Mouse (Mus musculus): ENCODE measurements around the gene Hsd17b1. TPM values are rescaled to one million over a fixed set of nuclear protein-coding genes. Genes with fewer than 3 reads are reported as not detected.
A peak's percentile ranks its signal among the peaks of the same experiment; 100 is the strongest.

Hsd17b1 gene
- polyA plus RNA-seq, 1 experiment from 2014 or later: not detected

DNA sequence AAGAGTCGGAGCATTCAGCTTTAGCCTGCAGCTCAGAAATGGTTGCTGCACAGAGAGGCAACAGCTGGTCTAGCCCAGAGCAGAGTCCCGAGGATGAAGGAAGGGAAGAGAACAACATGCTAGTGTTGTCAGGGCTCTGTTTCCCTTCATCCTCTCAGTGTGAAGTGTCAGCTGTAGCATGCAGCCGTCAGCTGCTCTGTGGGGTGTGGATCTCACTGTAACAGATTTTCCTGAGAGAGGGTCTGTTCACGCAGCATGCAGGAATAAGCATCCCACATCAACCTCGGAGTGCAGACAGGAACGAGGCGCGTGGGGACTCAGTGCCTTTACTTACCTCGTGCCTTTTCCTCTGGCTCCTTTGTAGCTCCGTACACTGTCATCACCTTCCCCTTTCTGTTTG, 40.4 kb upstream of the Hsd17b1 start:
- Histone ChIP-seq H3K9me3 (ENCODE audit: control insufficient read depth, low read length) (no peaks in the 10 kb centered on the region), H3K36me3 (ENCODE audit: control insufficient read depth, insufficient read depth, low read length) (peaks cover 7% of the 10 kb centered on the region; the same call in 1 of the 2 replicates), H3K4me1 (replicated peaks; ENCODE audit: control insufficient read depth, insufficient read depth, low read length) (no peaks in the 10 kb centered on the region), H3K9ac (ENCODE audit: low read depth, low read length) (no peak overlapping the region), H3K4me3 (ENCODE audit: low read depth, low read length) (no peak overlapping the region), H3K27me3 (ENCODE audit: control insufficient read depth, insufficient read depth, low read length) (no peaks in the 10 kb centered on the region), H3K27ac (ENCODE audit: low read depth, low read length) (no peak overlapping the region), H3K4me2 (replicated peaks; ENCODE audit: low read depth, low read length) (no peak overlapping the region)
- no peak for ATAC-seq (ENCODE audit: low FRiP score)
- DNase-seq (ENCODE audit: low spot score): no peak
- 89% methylated on average over 10 of the region's 10 CpGs for WGBS

DNA sequence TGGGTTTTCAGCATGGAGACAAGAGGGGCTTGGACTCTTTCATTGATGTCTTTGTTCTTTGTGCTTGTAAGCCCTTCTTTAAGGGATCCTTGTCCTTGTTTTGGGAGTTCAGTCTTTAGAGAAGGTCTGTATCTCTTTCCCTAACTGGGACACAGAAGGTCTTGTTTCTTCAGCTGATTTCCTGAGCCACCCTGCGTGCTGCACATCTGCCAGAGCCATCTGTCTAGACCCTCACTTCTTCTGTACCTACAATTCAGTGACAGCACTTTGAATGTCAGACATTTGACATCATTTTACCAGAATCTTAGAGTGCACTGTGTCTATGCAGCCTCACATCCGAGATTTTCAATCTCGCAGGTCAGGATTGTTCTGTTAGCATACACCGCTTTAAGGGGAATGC, 32.4 kb upstream of the Hsd17b1 start:
- 86% methylated on average over 4 of the region's 4 CpGs for WGBS
- H3K36me3 ChIP-seq (ENCODE audit: control insufficient read depth, insufficient read depth, low read length): 0 out of 2 replicates have a peak, but pooled peaks cover 3% of the 10 kb centered on the region
- DNase-seq (ENCODE audit: low spot score): no peak

DNA sequence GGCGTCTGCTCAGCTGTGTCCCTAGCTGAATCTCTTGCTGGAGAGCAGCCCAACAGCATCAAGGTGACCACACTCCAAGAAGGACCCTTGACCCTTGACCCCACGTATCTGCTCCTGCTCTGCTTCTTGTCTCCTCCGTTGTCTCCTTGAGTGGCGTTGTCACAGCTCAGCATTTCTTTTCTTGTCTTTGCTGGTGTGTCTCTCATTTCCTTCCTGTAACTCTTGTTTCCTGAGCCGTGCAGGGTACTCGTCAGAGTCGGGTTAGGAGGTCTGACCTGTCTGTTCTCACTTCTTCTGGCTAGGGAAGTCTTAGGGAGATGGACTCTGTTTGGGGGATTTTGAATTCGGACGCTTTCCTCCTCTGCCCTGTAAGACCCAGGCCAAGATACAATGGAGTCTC, 31.8 kb upstream of the Hsd17b1 start:
- Histone ChIP-seq H3K9me3 (ENCODE audit: control insufficient read depth, low read length) (no peaks in the 10 kb centered on the region), H3K27ac (ENCODE audit: low read depth, low read length) (no peak overlapping the region), H3K4me1 (replicated peaks; ENCODE audit: control insufficient read depth, insufficient read depth, low read length) (no peaks in the 10 kb centered on the region), H3K36me3 (ENCODE audit: control insufficient read depth, insufficient read depth, low read length) (0 out of 2 replicates have a peak, but pooled peaks cover 3% of the 10 kb centered on the region), H3K4me2 (replicated peaks; ENCODE audit: low read depth, low read length) (no peak overlapping the region), H3K9ac (ENCODE audit: low read depth, low read length) (no peak overlapping the region), H3K27me3 (ENCODE audit: control insufficient read depth, insufficient read depth, low read length) (no peaks in the 10 kb centered on the region), H3K4me3 (ENCODE audit: low read depth, low read length) (no peak overlapping the region)
- 68% methylated on average over 9 of the region's 9 CpGs for WGBS
- DNase-seq (ENCODE audit: low spot score) (no peak), ATAC-seq (ENCODE audit: low FRiP score) (no peak)

More for the DNA sequence above, 32.4 kb upstream of the Hsd17b1 start:
- ATAC-seq (ENCODE audit: low FRiP score): no peak
- H3K9ac ChIP-seq (ENCODE audit: low read depth, low read length): no peak overlapping the region
- no peaks in the 10 kb centered on the region for H3K9me3 ChIP-seq (ENCODE audit: control insufficient read depth, low read length)
- H3K4me3 ChIP-seq (ENCODE audit: low read depth, low read length): no peak overlapping the region
- H3K27ac ChIP-seq (ENCODE audit: low read depth, low read length): no peak overlapping the region
- no peak overlapping the region for H3K4me2 ChIP-seq (replicated peaks; ENCODE audit: low read depth, low read length)
- H3K4me1 ChIP-seq (replicated peaks; ENCODE audit: control insufficient read depth, insufficient read depth, low read length): no peaks in the 10 kb centered on the region
- no peaks in the 10 kb centered on the region for H3K27me3 ChIP-seq (ENCODE audit: control insufficient read depth, insufficient read depth, low read length)

DNA sequence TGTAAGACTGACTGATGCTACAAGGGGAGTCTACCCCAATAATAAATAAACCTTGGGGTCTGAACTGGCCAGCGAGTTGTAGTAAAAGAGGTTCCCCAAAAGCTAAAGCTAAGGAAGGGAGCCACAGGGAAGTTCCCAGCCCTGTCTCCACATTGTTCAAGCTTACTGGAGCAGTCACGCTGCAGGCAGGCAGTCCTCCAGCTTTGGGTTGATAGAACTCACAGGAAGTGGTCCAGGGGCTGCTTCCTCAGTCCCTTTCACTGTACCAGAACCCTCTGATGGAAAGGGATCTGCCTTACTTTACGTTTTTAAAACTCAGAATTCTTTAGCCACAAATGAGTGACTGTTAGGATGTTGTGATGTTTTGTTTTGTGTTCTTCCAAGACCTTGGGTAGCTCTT, 30.7 kb upstream of the Hsd17b1 start:
- ATAC-seq (ENCODE audit: low FRiP score) (no peak), DNase-seq (ENCODE audit: low spot score) (no peak)
- Histone ChIP-seq H3K4me2 (replicated peaks; ENCODE audit: low read depth, low read length) (no peak overlapping the region), H3K27me3 (ENCODE audit: control insufficient read depth, insufficient read depth, low read length) (no peaks in the 10 kb centered on the region), H3K36me3 (ENCODE audit: control insufficient read depth, insufficient read depth, low read length) (0 out of 2 replicates have a peak, but pooled peaks cover 3% of the 10 kb centered on the region), H3K4me3 (ENCODE audit: low read depth, low read length) (no peak overlapping the region), H3K4me1 (replicated peaks; ENCODE audit: control insufficient read depth, insufficient read depth, low read length) (no peaks in the 10 kb centered on the region), H3K9ac (ENCODE audit: low read depth, low read length) (no peak overlapping the region), H3K9me3 (ENCODE audit: control insufficient read depth, low read length) (no peaks in the 10 kb centered on the region), H3K27ac (ENCODE audit: low read depth, low read length) (no peak overlapping the region)
- WGBS: 82% methylated on average over 3 of the region's 3 CpGs

DNA sequence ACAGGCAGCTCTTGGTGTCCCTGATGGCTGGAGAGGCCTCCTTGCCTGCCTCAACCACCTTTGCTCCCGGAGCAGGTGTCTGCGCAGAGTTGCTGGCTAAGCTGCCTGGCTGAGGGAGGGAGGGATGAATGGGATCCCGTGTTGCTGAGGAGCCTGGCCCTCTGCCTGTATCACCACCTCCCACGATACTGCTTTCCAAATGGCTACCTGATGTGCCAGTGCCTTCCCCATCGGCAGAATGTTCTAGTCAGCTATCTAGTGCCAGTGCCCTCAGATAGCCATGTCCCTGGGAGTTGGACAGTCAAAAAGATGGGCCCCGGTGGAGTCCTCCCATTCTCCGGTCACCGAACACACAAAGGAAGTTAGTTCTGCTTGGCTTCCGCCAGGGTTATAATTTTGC, 27.9 kb upstream of the Hsd17b1 start:
- no peak overlapping the region for H3K4me2 ChIP-seq (replicated peaks; ENCODE audit: low read depth, low read length)
- no peak overlapping the region for H3K27ac ChIP-seq (ENCODE audit: low read depth, low read length)
- no peaks in the 10 kb centered on the region for H3K4me1 ChIP-seq (replicated peaks; ENCODE audit: control insufficient read depth, insufficient read depth, low read length)
- 89% methylated on average over 9 of the region's 9 CpGs for WGBS
- no peak overlapping the region for H3K9ac ChIP-seq (ENCODE audit: low read depth, low read length)
- no peak for DNase-seq (ENCODE audit: low spot score)
- no peak for ATAC-seq (ENCODE audit: low FRiP score)
- no peaks in the 10 kb centered on the region for H3K9me3 ChIP-seq (ENCODE audit: control insufficient read depth, low read length)
- no peaks in the 10 kb centered on the region for H3K27me3 ChIP-seq (ENCODE audit: control insufficient read depth, insufficient read depth, low read length)
- H3K4me3 ChIP-seq (ENCODE audit: low read depth, low read length): no peak overlapping the region
- 0 out of 2 replicates have a peak, but pooled peaks cover 7% of the 10 kb centered on the region for H3K36me3 ChIP-seq (ENCODE audit: control insufficient read depth, insufficient read depth, low read length)

DNA sequence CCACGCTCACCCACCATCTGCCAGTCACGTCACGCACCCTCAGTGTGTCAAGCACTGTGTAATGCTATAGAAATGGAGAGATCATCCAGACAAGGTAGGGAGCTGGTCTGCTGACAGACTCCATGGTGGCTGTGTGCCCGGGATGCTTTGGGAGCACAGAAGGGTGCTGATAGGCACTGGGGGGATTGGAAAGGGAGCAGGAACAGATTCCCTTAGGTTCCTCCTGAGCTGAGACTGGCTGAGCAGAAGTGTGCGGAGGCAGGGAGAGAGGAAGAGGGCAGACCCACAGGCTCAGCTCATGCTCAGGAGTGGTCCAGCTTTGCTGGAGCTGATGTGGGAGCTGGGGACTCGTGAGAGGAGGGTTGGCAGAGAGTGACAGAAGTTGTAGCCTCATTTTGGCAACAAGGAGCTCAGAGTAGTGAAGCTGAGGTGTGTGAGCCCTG, 27.1 kb upstream of the Hsd17b1 start:
- H3K9me3 ChIP-seq (ENCODE audit: control insufficient read depth, low read length): no peaks in the 10 kb centered on the region
- H3K4me1 ChIP-seq (replicated peaks; ENCODE audit: control insufficient read depth, insufficient read depth, low read length): no peaks in the 10 kb centered on the region
- no peak overlapping the region for H3K4me2 ChIP-seq (replicated peaks; ENCODE audit: low read depth, low read length)
- DNase-seq (ENCODE audit: low spot score) (no peak), ATAC-seq (ENCODE audit: low FRiP score) (no peak)
- H3K4me3 ChIP-seq (ENCODE audit: low read depth, low read length): no peak overlapping the region
- no peaks in the 10 kb centered on the region for H3K27me3 ChIP-seq (ENCODE audit: control insufficient read depth, insufficient read depth, low read length)
- no peak overlapping the region for H3K9ac ChIP-seq (ENCODE audit: low read depth, low read length)
- H3K36me3 ChIP-seq (ENCODE audit: control insufficient read depth, insufficient read depth, low read length): 0 out of 2 replicates have a peak, but pooled peaks cover 7% of the 10 kb centered on the region
- H3K27ac ChIP-seq (ENCODE audit: low read depth, low read length): no peak overlapping the region
- 89% methylated on average over 6 of the region's 6 CpGs for WGBS

DNA sequence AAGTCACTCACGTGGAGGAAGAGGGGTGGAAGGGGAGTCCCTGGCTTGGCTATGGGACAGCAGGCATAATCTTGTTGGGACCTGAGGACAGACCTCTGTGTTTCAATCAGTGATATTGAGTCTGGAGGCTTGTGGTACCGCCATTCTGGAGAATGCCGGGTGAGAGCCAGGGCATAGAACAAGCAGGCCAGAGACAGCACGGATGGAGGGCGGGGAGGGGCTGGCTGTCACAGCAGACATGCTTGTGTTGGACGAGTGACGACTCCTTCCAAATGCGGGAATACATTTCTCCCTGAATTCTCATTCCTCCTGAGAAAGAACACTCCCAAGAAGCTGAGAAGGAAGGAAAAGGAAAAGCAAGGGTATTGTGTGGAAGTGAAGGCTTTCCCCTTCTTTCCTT, 26.6 kb upstream of the Hsd17b1 start:
- no peak overlapping the region for H3K4me3 ChIP-seq (ENCODE audit: low read depth, low read length)
- no peaks in the 10 kb centered on the region for H3K4me1 ChIP-seq (replicated peaks; ENCODE audit: control insufficient read depth, insufficient read depth, low read length)
- H3K4me2 ChIP-seq (replicated peaks; ENCODE audit: low read depth, low read length): no peak overlapping the region
- no peak overlapping the region for H3K9ac ChIP-seq (ENCODE audit: low read depth, low read length)
- DNase-seq (ENCODE audit: low spot score): no peak
- H3K27ac ChIP-seq (ENCODE audit: low read depth, low read length): no peak overlapping the region
- H3K36me3 ChIP-seq (ENCODE audit: control insufficient read depth, insufficient read depth, low read length): 0 out of 2 replicates have a peak, but pooled peaks cover 7% of the 10 kb centered on the region
- no peaks in the 10 kb centered on the region for H3K9me3 ChIP-seq (ENCODE audit: control insufficient read depth, low read length)
- ATAC-seq (ENCODE audit: low FRiP score): no peak
- WGBS: 90% methylated on average over 8 of the region's 8 CpGs
- no peaks in the 10 kb centered on the region for H3K27me3 ChIP-seq (ENCODE audit: control insufficient read depth, insufficient read depth, low read length)

DNA sequence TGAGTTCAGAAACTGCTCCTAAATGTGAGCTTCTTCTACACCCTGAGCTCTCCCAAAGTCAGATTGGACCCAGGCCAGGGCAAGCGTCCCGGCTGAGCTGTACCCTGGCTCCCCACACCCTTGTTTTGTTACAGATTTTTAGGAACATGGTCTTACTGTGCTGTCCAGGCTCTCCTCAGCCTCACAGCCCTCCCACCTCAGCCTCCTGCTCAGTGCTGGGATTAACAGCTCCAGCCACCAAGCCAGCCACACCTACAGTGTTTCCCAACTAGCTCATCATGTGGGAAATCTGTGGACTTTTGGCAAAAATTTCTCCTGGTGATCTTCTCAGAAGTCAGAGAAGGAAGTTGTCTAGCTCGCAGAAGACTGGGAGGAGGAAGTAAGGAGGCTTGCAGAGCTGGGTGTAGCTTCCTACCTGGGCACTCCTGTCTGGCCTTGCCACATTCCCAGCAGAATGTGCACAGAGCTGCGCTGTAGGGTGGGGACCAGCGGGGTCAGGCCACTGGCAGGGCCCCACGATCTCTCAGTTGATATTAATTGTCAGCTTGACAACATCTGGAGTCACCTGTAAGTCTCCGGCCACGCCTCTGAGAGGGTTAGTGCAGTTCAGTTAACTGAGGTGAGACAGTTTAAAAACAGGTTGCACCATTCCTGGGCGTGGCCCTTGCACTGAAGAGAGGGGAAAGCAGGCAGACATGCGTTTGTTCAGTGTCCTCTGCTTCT, 25.3 kb upstream of the Hsd17b1 start:
- no peak overlapping the region for H3K9ac ChIP-seq (ENCODE audit: low read depth, low read length)
- ATAC-seq (ENCODE audit: low FRiP score): no peak
- H3K36me3 ChIP-seq (ENCODE audit: control insufficient read depth, insufficient read depth, low read length): 0 out of 2 replicates have a peak, but pooled peaks cover 7% of the 10 kb centered on the region
- no peak overlapping the region for H3K4me3 ChIP-seq (ENCODE audit: low read depth, low read length)
- H3K27me3 ChIP-seq (ENCODE audit: control insufficient read depth, insufficient read depth, low read length): no peaks in the 10 kb centered on the region
- no peak overlapping the region for H3K4me2 ChIP-seq (replicated peaks; ENCODE audit: low read depth, low read length)
- H3K9me3 ChIP-seq (ENCODE audit: control insufficient read depth, low read length): no peaks in the 10 kb centered on the region
- 95% methylated on average over 10 of the region's 10 CpGs for WGBS
- DNase-seq (ENCODE audit: low spot score): no peak
- H3K4me1 ChIP-seq (replicated peaks; ENCODE audit: control insufficient read depth, insufficient read depth, low read length): no peaks in the 10 kb centered on the region
- H3K27ac ChIP-seq (ENCODE audit: low read depth, low read length): no peak overlapping the region

DNA sequence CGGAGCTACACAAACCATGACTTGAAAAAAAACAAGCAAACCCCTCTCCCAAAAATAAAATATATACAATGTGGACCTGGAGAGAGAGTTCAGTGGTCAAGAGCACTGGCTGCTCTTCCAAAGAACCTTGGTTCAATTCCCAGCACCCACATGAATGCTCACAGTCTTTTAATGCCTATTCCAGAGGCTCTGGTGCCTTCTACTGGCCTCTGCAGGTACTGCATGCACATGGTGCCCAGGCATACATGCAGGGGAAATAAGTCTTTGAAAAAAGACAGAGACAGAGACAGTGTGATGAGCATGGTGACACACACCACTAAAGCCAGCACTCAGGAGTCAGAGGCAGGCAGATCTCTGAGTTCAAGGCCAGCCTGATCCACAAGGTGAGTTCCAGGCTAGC, 24.2 kb upstream of the Hsd17b1 start:
- no peak overlapping the region for H3K4me3 ChIP-seq (ENCODE audit: low read depth, low read length)
- H3K9me3 ChIP-seq (ENCODE audit: control insufficient read depth, low read length): no peaks in the 10 kb centered on the region
- H3K36me3 ChIP-seq (ENCODE audit: control insufficient read depth, insufficient read depth, low read length): 0 out of 2 replicates have a peak, but pooled peaks cover 4% of the 10 kb centered on the region
- 92% methylated on average over 1 of the region's 1 CpGs for WGBS
- no peak for ATAC-seq (ENCODE audit: low FRiP score)
- H3K27ac ChIP-seq (ENCODE audit: low read depth, low read length): no peak overlapping the region
- DNase-seq (ENCODE audit: low spot score): peak; percentile 25
- H3K27me3 ChIP-seq (ENCODE audit: control insufficient read depth, insufficient read depth, low read length): no peaks in the 10 kb centered on the region
- no peak overlapping the region for H3K9ac ChIP-seq (ENCODE audit: low read depth, low read length)
- H3K4me2 ChIP-seq (replicated peaks; ENCODE audit: low read depth, low read length): no peak overlapping the region
- no peaks in the 10 kb centered on the region for H3K4me1 ChIP-seq (replicated peaks; ENCODE audit: control insufficient read depth, insufficient read depth, low read length)
